Mouse (Mus musculus) CH12.LX (cell line): Measurements from ENCODE around the gene Slc25a21.

Experiments used
- BHLHE40 ChIP-seq: IDR thresholded peaks from 2 replicates; pipeline ENCODE4 v1.6.1; 2011; ENCODE audit warnings: mild to moderate bottlenecking, low read depth, low read length, improper control_type of control experiment
- CTCF ChIP-seq, 2 experiments: IDR thresholded peaks in 1 of 2; conservative IDR thresholded peaks in 1 of 2; 2 replicates each; pipeline ENCODE4 v1.5.1; 2011 to 2012; ENCODE audit warnings: low read depth in 2 of 2, low read length in 2 of 2, improper control_type of control experiment in 1 of 2, inconsistent platforms in 1 of 2, mild to moderate bottlenecking in 1 of 2, moderate library complexity in 1 of 2
- ELF1 ChIP-seq: IDR thresholded peaks from 2 replicates; pipeline ENCODE4 v1.6.1; 2014; ENCODE audit warnings: low read depth, mild to moderate bottlenecking, inconsistent platforms, low read length, improper control_type of control experiment
- EP300 ChIP-seq: IDR thresholded peaks from 2 replicates; pipeline ENCODE4 v1.6.1; 2011; ENCODE audit warnings: low read length, improper control_type of control experiment
- GABPA ChIP-seq: IDR thresholded peaks from 2 replicates; pipeline ENCODE4 v1.6.1; 2012; ENCODE audit warnings: low read depth, low read length, improper control_type of control experiment, inconsistent platforms; ENCODE audit not compliant: insufficient replicate concordance
- JUN ChIP-seq: IDR thresholded peaks from 2 replicates; pipeline ENCODE4 v1.6.1; 2011; ENCODE audit warnings: low read depth, mild to moderate bottlenecking, low read length, improper control_type of control experiment, moderate library complexity; ENCODE audit not compliant: insufficient read depth
- JUND ChIP-seq: conservative IDR thresholded peaks from 2 replicates; pipeline ENCODE4 v1.6.1; 2011; ENCODE audit warnings: low read depth, low read length, improper control_type of control experiment
- KAT2A ChIP-seq: IDR thresholded peaks from 2 replicates; pipeline ENCODE4 v1.6.1; 2012; ENCODE audit warnings: low read length, improper control_type of control experiment, inconsistent platforms; ENCODE audit not compliant: insufficient replicate concordance
- MXI1 ChIP-seq: IDR thresholded peaks from 2 replicates; pipeline ENCODE4 v1.6.1; 2011; ENCODE audit warnings: mild to moderate bottlenecking, low read depth, low read length, improper control_type of control experiment
- NELFE ChIP-seq: IDR thresholded peaks from 2 replicates; pipeline ENCODE4 v1.6.1; 2011; ENCODE audit warnings: low read depth, low read length, improper control_type of control experiment
- POLR2A ChIP-seq: IDR thresholded peaks from 2 replicates; pipeline ENCODE4 v1.6.1; 2011; ENCODE audit warnings: low read depth, mild to moderate bottlenecking, improper control_type of control experiment, low read length
- ZMIZ1 ChIP-seq: IDR thresholded peaks from 2 replicates; pipeline ENCODE4 v1.6.1; 2012; ENCODE audit warnings: low read depth, mild to moderate bottlenecking, inconsistent platforms, low read length, improper control_type of control experiment

DNA sequence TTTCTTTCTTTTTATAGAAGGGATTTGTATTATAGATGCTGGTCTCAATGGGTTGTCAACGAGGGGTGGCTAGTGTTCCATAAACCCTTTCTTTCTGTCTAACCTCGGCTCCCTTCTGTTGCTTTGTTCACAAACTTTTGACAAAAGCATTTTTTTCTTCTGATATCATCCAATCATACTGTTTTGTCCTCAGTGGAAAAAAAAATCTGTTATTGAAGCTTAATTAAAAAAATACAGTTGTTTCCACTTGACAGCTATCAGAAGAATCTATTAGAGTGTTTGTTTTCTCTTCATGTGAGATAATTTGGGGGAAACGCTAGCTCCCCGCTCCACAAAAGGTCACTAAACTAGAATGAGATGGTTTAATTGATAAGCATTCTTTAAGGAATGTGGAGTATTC, 469.6 kb downstream of the Slc25a21 start:
- TF ChIP-seq JUN (no peak), ZMIZ1 (no peak), CTCF (conservative IDR thresholded peaks at IDR 0.05 in 1 of 2, IDR thresholded peaks at IDR 0.05 in 1 of 2; ENCODE audit: low read depth in 2 of 2, low read length in 2 of 2) (no peak), GABPA (no peak), NELFE (no peak), KAT2A (no peak), BHLHE40 (no peak), EP300 (no peak), POLR2A (no peak), MXI1 (no peak), JUND (no peak), ELF1 (no peak)
